Mouse (Mus musculus): ENCODE results near the gene Nupl2. TPM values are rescaled to one million over a fixed set of nuclear protein-coding genes. Genes with fewer than 3 reads are reported as not detected.

Gene Nupl2
- 9.0 TPM for total RNA-seq (2023)

GRCm38 (mm10) chr5:24164789-24165445, at the start of gene Nupl2:
TSS of gene Nupl2 (plus strand) at chr5:24164963.

Other genes with a start within 250 kb of the Nupl2 start
- gene Fam126a, start 134.3 kb upstream of the Nupl2 start, total RNA-seq (2023), result 16.1 TPM
- 17.9 TPM for gene Klhl7, start 64.4 kb upstream of the Nupl2 start, total RNA-seq (2023)
- gene Kcnh2, start 186.6 kb downstream of the Nupl2 start, total RNA-seq (2023), result 6.1 TPM
- gene Nos3, start 199.8 kb downstream of the Nupl2 start, total RNA-seq (2023), result 0.15 TPM
- not detected for gene Atg9b, start 227.2 kb downstream of the Nupl2 start, total RNA-seq (2023)
- gene Abcb8, start 228.7 kb downstream of the Nupl2 start, total RNA-seq (2023), result 15.5 TPM
- not detected for gene Asic3, start 248.4 kb downstream of the Nupl2 start, total RNA-seq (2023)

Data from CD4-positive naive resting alpha-beta T cell, adult 57 days (primary cell).